In the genomic region with DNA sequence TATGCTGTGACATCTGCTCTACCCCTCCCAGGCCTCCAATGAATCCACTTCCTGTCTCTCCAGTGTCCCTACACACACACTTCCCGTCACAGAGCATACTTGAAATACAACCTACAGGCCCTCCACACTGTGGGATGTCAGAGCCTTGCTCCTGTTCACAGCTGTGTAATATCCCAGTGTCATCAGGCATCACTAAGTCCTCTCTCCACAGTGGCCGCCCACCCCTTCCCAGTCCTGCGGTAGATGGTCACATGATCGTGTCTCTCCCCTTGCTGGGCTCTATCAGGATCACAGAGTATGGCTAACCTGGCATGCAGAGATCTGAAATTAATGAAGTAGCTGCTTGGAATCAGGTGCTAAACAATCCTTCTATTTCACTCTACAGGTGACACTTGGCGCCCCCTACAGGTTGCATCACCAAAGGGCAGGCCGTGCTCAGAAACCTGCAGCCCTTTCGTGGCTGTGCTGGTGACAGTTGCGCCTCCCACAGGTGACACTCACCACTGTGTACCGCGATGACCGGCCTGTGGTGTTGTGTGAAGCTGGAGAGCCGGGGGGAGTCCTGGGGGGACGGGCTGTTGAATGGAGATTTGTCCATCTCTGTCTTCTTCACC, we compare ENCODE assay signal across 7 mouse cellular contexts. TPM values are rescaled to one million over a fixed set of nuclear protein-coding genes. Genes with fewer than 3 reads are reported as not detected.
DNase-seq lines count a peak whose midpoint lies in the region; ATAC-seq and TF ChIP-seq lines count a peak whose summit lies in the region.

No protein-coding gene starts in this region.

- H3K36me3 ChIP-seq in liver, adult 2 months (ENCODE audit: control insufficient read depth, insufficient read depth, low read length): peaks cover 21% of the 10 kb centered on the region; the same call in 1 of the 2 replicates
- peaks cover 2% of the 10 kb centered on the region; the same call in 1 of the 2 replicates for H3K36me3 ChIP-seq in liver, embryonic 11.5 days (ENCODE audit: control insufficient read depth, insufficient read depth, low read length)

- no peak for TF ChIP-seq CTCF in liver, adult 2 months (IDR thresholded peaks at IDR 0.05; ENCODE audit: low read depth, low read length)
- TF ChIP-seq CTCF in olfactory bulb, adult 2 months (IDR thresholded peaks at IDR 0.05; ENCODE audit: insufficient read depth, low read depth, low read length): peak; percentile 56; the same call in 1 of the 2 replicates

- H3K27ac ChIP-seq in liver, adult 2 months (replicated peaks; ENCODE audit: insufficient read depth, low read depth, low read length): 0 out of 2 replicates have a peak overlapping the region, but pooled peaks have one; percentile 6
- H3K27ac ChIP-seq in liver, embryonic 11.5 days (ENCODE audit: low read depth, low read length): no peak overlapping the region
- H3K27ac ChIP-seq in olfactory bulb, adult 2 months (ENCODE audit: insufficient read depth, low read depth, low read length): no peak overlapping the region

- TF ChIP-seq POLR2A in liver, adult 2 months (IDR thresholded peaks at IDR 0.05; ENCODE audit: extremely low read depth, insufficient read depth, low read length): no peak
- no peak for TF ChIP-seq POLR2A in olfactory bulb, adult 2 months (IDR thresholded peaks at IDR 0.05; ENCODE audit: insufficient read depth, low read depth, low read length)

- H3K27me3 ChIP-seq in liver, adult 2 months (ENCODE audit: control insufficient read depth, insufficient read depth, low read length): no peaks in the 10 kb centered on the region
- H3K27me3 ChIP-seq in liver, embryonic 11.5 days (replicated peaks; ENCODE audit: control insufficient read depth, insufficient read depth, low read length): peaks cover 24% of the 10 kb centered on the region

- H3K4me2 ChIP-seq in liver, embryonic 11.5 days: no peak overlapping the region

- peaks cover 3% of the 10 kb centered on the region; the same call in 1 of the 2 replicates for H3K79me2 ChIP-seq in liver, adult 2 months (ENCODE audit: control insufficient read depth, insufficient read depth, low read length)

- 65% methylated on average over 13 of the region's 13 CpGs for WGBS in liver, adult 2 months
- 42% methylated on average over 13 of the region's 13 CpGs for WGBS in liver, embryonic 11.5 days
- 52% methylated on average over 13 of the region's 13 CpGs for WGBS in olfactory bulb, adult 2 months

- H3K9me3 ChIP-seq in liver, embryonic 11.5 days (ENCODE audit: control insufficient read depth, low read length): no peaks in the 10 kb centered on the region

- H3K4me3 ChIP-seq in liver, adult 2 months (ENCODE audit: insufficient read depth, low read depth, low read length): no peak overlapping the region
- no peak overlapping the region for H3K4me3 ChIP-seq in liver, embryonic 11.5 days (ENCODE audit: low read depth, low read length)
- no peak overlapping the region for H3K4me3 ChIP-seq in olfactory bulb, adult 2 months (ENCODE audit: insufficient read depth, low read depth, low read length)

- ATAC-seq in liver, embryonic 11.5 days (replicated peaks; ENCODE audit: low FRiP score): no peak

- peaks cover 28% of the 10 kb centered on the region for H3K4me1 ChIP-seq in liver, adult 2 months (ENCODE audit: control insufficient read depth, insufficient read depth, low read length)
- peaks cover 79% of the 10 kb centered on the region for H3K4me1 ChIP-seq in liver, embryonic 11.5 days (replicated peaks; ENCODE audit: control insufficient read depth, insufficient read depth, low read length)
- H3K4me1 ChIP-seq in olfactory bulb, adult 2 months (ENCODE audit: control insufficient read depth, insufficient read depth, low read length): peaks cover 59% of the 10 kb centered on the region

- no peak for DNase-seq in liver, adult 2 months (ENCODE audit: extremely low read depth, low read depth, low spot score)
- DNase-seq in liver, embryonic 11.5 days (ENCODE audit: low spot score): no peak
- peak; percentile 73 for DNase-seq in MN1 (ENCODE audit: low spot score)
- DNase-seq in cerebellum, adult 18-20 months: peak; percentile 86 to 87
- DNase-seq in kidney, adult 9 months: peak; percentile 77
- no peak for DNase-seq in frontal cortex, postnatal 10 days (ENCODE audit: low spot score in 2 of 2)

- H3K9ac ChIP-seq in liver, adult 2 months (ENCODE audit: low read depth, low read length): no peak overlapping the region
- H3K9ac ChIP-seq in liver, embryonic 11.5 days (ENCODE audit: low read depth, low read length): no peak overlapping the region

RNA-seq across cellular contexts. Expression of gene Smim24, which starts 12.8 kb away (rescaled TPM):
- 1.3 and 1.5 TPM in 2 replicates for total RNA-seq in liver, adult 2 months (2014; rRNA removed)
- 2.3 and 4.1 TPM in 2 replicates for polyA plus RNA-seq in liver, adult 2 months (2012; rRNA removed)
- 3.8 and 4.5 TPM in 2 replicates for polyA plus RNA-seq in liver, embryonic 11.5 days (2014; fragmentation: Nextera tagmentation; extraction: Ambion mirVana)
- polyA plus RNA-seq in olfactory bulb, adult 2 months (2012; ENCODE audit: insufficient read depth, insufficient read length, low replicate concordance, missing spikeins): not detected in 2 replicates

RNA-seq across cellular contexts. Expression of gene Gm48552, which starts 16.9 kb away (rescaled TPM):
- 0.40 TPM in 1 of 2 replicates, not detected in the other for total RNA-seq in liver, adult 2 months (2014; rRNA removed)
- 0.26 and 1.4 TPM in 2 replicates for polyA plus RNA-seq in liver, adult 2 months (2012; rRNA removed)
- polyA plus RNA-seq in liver, embryonic 11.5 days (2014; fragmentation: Nextera tagmentation; extraction: Ambion mirVana): 0.62 and 0.67 TPM in 2 replicates
- not detected in 2 replicates for polyA plus RNA-seq in olfactory bulb, adult 2 months (2012; ENCODE audit: insufficient read depth, insufficient read length, low replicate concordance, missing spikeins)

RNA-seq across cellular contexts. Expression of gene Gm48551, which starts 21.4 kb away (rescaled TPM):
- total RNA-seq in liver, adult 2 months (2014; rRNA removed): 2.4 TPM in 1 of 2 replicates, not detected in the other
- polyA plus RNA-seq in liver, adult 2 months (2012; rRNA removed): 0.32 and 0.44 TPM in 2 replicates
- polyA plus RNA-seq in liver, embryonic 11.5 days (2014; fragmentation: Nextera tagmentation; extraction: Ambion mirVana): 1.3 and 1.9 TPM in 2 replicates
- not detected in 2 replicates for polyA plus RNA-seq in olfactory bulb, adult 2 months (2012; ENCODE audit: insufficient read depth, insufficient read length, low replicate concordance, missing spikeins)

RNA-seq across cellular contexts. Expression of gene Dohh, which starts 21.5 kb away (rescaled TPM):
- 39.7 and 53.8 TPM in 2 replicates for total RNA-seq in liver, adult 2 months (2014; rRNA removed)
- polyA plus RNA-seq in liver, adult 2 months (2012; rRNA removed): 42.6 and 49.7 TPM in 2 replicates
- 97.4 and 99.3 TPM in 2 replicates for polyA plus RNA-seq in liver, embryonic 11.5 days (2014; fragmentation: Nextera tagmentation; extraction: Ambion mirVana)
- polyA plus RNA-seq in olfactory bulb, adult 2 months (2012; ENCODE audit: insufficient read depth, insufficient read length, low replicate concordance, missing spikeins): not detected in 2 replicates

RNA-seq across cellular contexts. Expression of gene Fzr1, which starts 27.4 kb away (rescaled TPM):
- total RNA-seq in liver, adult 2 months (2014; rRNA removed): 6.2 and 8.1 TPM in 2 replicates
- polyA plus RNA-seq in liver, adult 2 months (2012; rRNA removed): 20.9 and 29.9 TPM in 2 replicates
- polyA plus RNA-seq in liver, embryonic 11.5 days (2014; fragmentation: Nextera tagmentation; extraction: Ambion mirVana): 74.0 and 75.9 TPM in 2 replicates
- polyA plus RNA-seq in olfactory bulb, adult 2 months (2012; ENCODE audit: insufficient read depth, insufficient read length, low replicate concordance, missing spikeins): not detected in 2 replicates

Comparison
In these comparisons a context has a peak if more than half of its experiments do, and no peak if none do; other contexts are left out.
1. DNase-seq: peak in MN1 (single experiment), cerebellum, adult 18-20 months (2 of 2) and kidney, adult 9 months (single experiment); none in liver, adult 2 months (single experiment), liver, embryonic 11.5 days (single experiment) and frontal cortex, postnatal 10 days (0 of 2).